Mouse (Mus musculus): ENCODE measurements around the gene Gpd1l.

DNA sequence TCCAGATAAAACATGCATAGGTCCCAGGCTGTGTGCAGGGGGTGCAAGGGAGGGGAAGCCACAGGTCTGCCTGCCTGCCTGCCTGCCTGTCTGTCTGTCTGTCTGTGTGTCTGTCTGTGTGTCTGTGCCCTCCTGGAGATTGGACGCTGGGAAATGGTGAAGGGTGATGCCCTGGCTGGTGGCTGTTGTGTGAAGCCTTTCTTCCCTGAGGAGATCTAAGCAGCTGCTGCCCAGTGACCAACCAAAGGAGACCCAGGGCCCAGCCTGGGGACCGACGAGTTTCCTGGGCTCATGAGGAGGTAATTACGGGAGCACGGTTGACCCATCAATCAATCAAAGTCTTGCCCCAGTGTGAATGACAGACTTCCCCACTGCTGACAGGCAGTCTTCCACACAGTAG, 11.6 kb downstream of the Gpd1l start:
- no peak for TF ChIP-seq EP300 (IDR thresholded peaks at IDR 0.05; ENCODE audit: insufficient read depth, low read depth, low read length)
- TF ChIP-seq CTCF (IDR thresholded peaks at IDR 0.05) = no peak
- TF ChIP-seq POLR2A (IDR thresholded peaks at IDR 0.05; ENCODE audit: insufficient read depth, low read depth, low read length) = no peak

Measured in heart, adult 2 months (tissue).